Mouse (Mus musculus) neutrophil, adult 83 days (primary cell): Measurements from ENCODE around the gene Kif4. TPM values are rescaled to one million over a fixed set of nuclear protein-coding genes. Genes with fewer than 3 reads are reported as not detected.

Source experiments
- total RNA-seq, 2 experiments: library from RNA; stranded (reverse); gene quantifications; one replicate each; pipeline ENCODE4 v1.2.4; 2023

Kif4 gene
- 10 to 100 TPM; 22.5 to 24.8 TPM for total RNA-seq

GRCm38 (mm10) chrX:100625546-100625801, at the start of gene Kif4:
Gene Kif4, plus strand, starts transcription at chrX:100625737.

GRCm38 (mm10) chrX:100594791-100595190, 30.7 kb upstream of the Kif4 start, which contains the start of gene P2ry4:
Gene P2ry4, minus strand, starts transcription at chrX:100594869.

GRCm38 (mm10) chrX:100605314-100605713, 20.2 kb upstream of the Kif4 start, which contains the start of gene Arr3:
Gene Arr3, plus strand, starts transcription at chrX:100605497.

GRCm38 (mm10) chrX:100625802-100626793, 561 bp downstream of the Kif4 start, which contains the start of gene Pdzd11:
Gene Pdzd11, minus strand, starts transcription at chrX:100626568.

GRCm38 (mm10) chrX:100729665-100730188, 104.2 kb downstream of the Kif4 start, which contains the start of gene Gdpd2:
Gene Gdpd2, plus strand, starts transcription at chrX:100729873.

GRCm38 (mm10) chrX:100767181-100767884, 141.8 kb downstream of the Kif4 start, which contains the start of gene Dlg3:
Gene Dlg3, plus strand, starts transcription at chrX:100767722.

Other genes starting within 250 kb of the Kif4 start
- gene Otud6a, start 196.7 kb upstream of the Kif4 start, total RNA-seq = not detected
- gene Awat2, start 183.0 kb upstream of the Kif4 start, total RNA-seq = under 1 TPM in 1 of 2 experiments, not detected in 1; 0.24 TPM
- 10 to 100 TPM; 33.4 to 33.9 TPM for gene Igbp1, start 131.4 kb upstream of the Kif4 start, total RNA-seq
- gene Dgat2l6, start 100.9 kb upstream of the Kif4 start, total RNA-seq = not detected
- gene Awat1, start 53.5 kb upstream of the Kif4 start, total RNA-seq = 1 to 10 TPM in 1 of 2 experiments, under 1 TPM in 1; 0.81 to 1.2 TPM
- not detected for gene P2ry4, start 30.9 kb upstream of the Kif4 start, total RNA-seq
- gene Arr3, start 20.2 kb upstream of the Kif4 start, total RNA-seq = not detected
- gene Pdzd11, start 831 bp downstream of the Kif4 start, total RNA-seq = 10 to 100 TPM; 18.7 to 25.6 TPM
- gene Gdpd2, start 104.1 kb downstream of the Kif4 start, total RNA-seq = 1 to 10 TPM in 1 of 2 experiments, not detected in 1; 1.0 TPM
- 1 to 10 TPM; 1.3 to 2.3 TPM for gene Dlg3, start 142.0 kb downstream of the Kif4 start, total RNA-seq